Mouse (Mus musculus) forebrain, embryonic 12.5 days (tissue): ENCODE data around the gene Hspa12a. TPM values are rescaled to one million over a fixed set of nuclear protein-coding genes. Genes with fewer than 3 reads are reported as not detected.

ENCODE experiments used
- ATAC-seq: fragments of 200-750 bp; cut with Nextera tagmentation; 2 replicates; pipeline ENCODE4 v1.8.0; 2017; ENCODE audit warnings: moderate TSS enrichment; ENCODE audit not compliant: low FRiP score
- H3K27ac ChIP-seq: fragments of 300-500 bp; sonication (generic); 2 replicates; pipeline ENCODE4 v1.5.1; 2016; ENCODE audit warnings: mild to moderate bottlenecking
- H3K27me3 ChIP-seq: fragments of 300-500 bp; sonication (generic); 2 replicates; pipeline ENCODE4 v1.6.1; 2016; ENCODE audit warnings: mild to moderate bottlenecking
- H3K36me3 ChIP-seq: fragments of 300-500 bp; sonication (generic); replicated peaks from 2 replicates; pipeline ENCODE4 v1.6.1; 2016; ENCODE audit warnings: mild to moderate bottlenecking
- H3K4me1 ChIP-seq: fragments of 300-500 bp; sonication (generic); 2 replicates; pipeline ENCODE4 v1.6.1; 2016
- H3K4me2 ChIP-seq: fragments of 300-500 bp; sonication (generic); 2 replicates; pipeline ENCODE4 v1.6.1; 2016; ENCODE audit warnings: mild to moderate bottlenecking, moderate library complexity
- H3K4me3 ChIP-seq: fragments of 300-500 bp; sonication (generic); replicated peaks from 2 replicates; pipeline ENCODE4 v1.5.1; 2016; ENCODE audit warnings: mild to moderate bottlenecking
- H3K9ac ChIP-seq: fragments of 300-500 bp; sonication (generic); 2 replicates; pipeline ENCODE4 v1.6.1; 2016; ENCODE audit warnings: mild to moderate bottlenecking
- H3K9me3 ChIP-seq: fragments of 300-500 bp; sonication (generic); 2 replicates; pipeline ENCODE4 v1.6.1; 2016
- WGBS: fragments of 180-500 bp; shearing (Covaris S2); methylation state at CpG from one replicate; pipeline ENCODE4 v1.1.7; 2016; 5-methylcytosine and 5-hydroxymethylcytosine counted together
- polyA plus RNA-seq: library from polyadenylated mRNA; unstranded; fragments of >200 nt; fragmentation: Nextera tagmentation; extraction: Ambion mirVana; gene quantifications from 2 replicates; pipeline ENCODE4 v1.2.1, GENCODE M21; 2016

Gene Hspa12a
- polyA plus RNA-seq, 1 experiment from 2014 or later: 17.0 TPM

DNA sequence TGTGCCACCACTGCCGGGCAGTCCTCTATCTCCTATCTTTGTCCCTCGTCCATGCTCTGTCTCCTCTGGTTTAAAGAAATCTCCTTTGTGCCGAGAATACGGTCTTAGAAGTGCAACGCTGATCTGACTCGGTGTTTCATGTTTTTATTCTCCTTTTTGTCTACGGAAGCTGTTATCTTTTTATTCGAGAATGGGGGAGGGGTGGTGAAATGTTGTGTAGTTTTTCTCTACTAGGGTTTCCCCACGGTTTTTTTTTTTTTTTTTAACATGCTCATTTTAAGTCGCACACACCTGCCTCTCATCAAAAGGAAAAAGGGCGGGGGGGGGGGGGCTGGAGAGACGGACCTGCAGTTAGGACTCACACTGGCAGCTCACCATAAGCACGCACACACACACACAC is 8.8 kb upstream of the Hspa12a start:
- Histone ChIP-seq H3K27ac (no peak overlapping the region), H3K27me3 (peaks cover 32% of the 10 kb centered on the region), H3K9ac (no peak overlapping the region), H3K36me3 (no peaks in the 10 kb centered on the region), H3K4me1 (no peaks in the 10 kb centered on the region), H3K4me3 (no peak overlapping the region), H3K4me2 (no peak overlapping the region), H3K9me3 (no peaks in the 10 kb centered on the region)
- WGBS: 78% methylated on average over 13 of the region's 13 CpGs
- ATAC-seq: no peak

DNA sequence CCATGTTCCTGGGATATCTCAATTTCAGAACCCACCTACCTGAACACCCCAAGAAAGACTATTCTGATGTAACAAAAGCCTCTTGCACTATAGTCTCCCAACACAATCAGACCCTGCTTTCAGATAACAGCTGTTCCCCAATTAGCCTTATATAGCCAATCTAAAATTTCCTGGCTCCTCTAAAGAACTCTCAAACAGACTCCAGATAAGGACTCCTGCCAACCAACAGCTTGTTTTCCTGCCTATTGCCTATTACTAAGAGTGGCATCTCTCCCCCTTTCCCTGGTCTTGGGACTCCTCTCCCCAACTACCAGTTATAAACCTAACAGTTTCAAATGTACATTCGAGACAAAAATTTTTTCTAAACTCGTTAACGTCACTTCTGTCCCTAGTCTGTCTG is 8.1 kb upstream of the Hspa12a start:
- Histone ChIP-seq H3K27me3 (peaks cover 37% of the 10 kb centered on the region), H3K9ac (no peak overlapping the region), H3K4me3 (no peak overlapping the region), H3K4me2 (no peak overlapping the region), H3K27ac (no peak overlapping the region), H3K36me3 (no peaks in the 10 kb centered on the region), H3K9me3 (no peaks in the 10 kb centered on the region), H3K4me1 (no peaks in the 10 kb centered on the region)
- 84% methylated on average over 3 of the region's 3 CpGs for WGBS
- no peak for ATAC-seq

DNA sequence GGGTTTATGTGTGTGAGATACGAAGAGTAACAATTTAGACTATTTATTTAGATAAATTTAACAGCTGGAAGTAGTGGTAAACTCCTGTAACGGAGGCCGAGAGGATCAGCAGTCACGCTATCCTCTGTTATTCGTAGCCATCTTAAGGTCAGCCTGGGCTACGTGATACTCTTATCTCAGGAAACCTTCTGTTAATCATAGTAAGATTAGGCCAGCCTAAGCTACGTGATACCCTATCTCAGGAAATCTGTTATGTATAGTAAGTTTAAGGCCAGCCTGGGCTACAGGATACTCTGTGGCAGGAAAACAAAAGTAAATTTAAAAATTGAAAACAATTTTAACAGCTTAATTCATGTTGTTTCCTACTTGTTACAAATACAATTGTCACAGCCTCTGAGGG is 2.5 kb upstream of the Hspa12a start:
- 87% methylated on average over 7 of the region's 7 CpGs for WGBS
- H3K4me3 ChIP-seq: no peak overlapping the region
- H3K4me1 ChIP-seq: peaks cover 10% of the 10 kb centered on the region
- H3K36me3 ChIP-seq: no peaks in the 10 kb centered on the region
- H3K9ac ChIP-seq: no peak overlapping the region
- H3K4me2 ChIP-seq: no peak overlapping the region
- ATAC-seq: no peak
- H3K27me3 ChIP-seq: peaks cover 31% of the 10 kb centered on the region
- H3K9me3 ChIP-seq: no peaks in the 10 kb centered on the region
- no peak overlapping the region for H3K27ac ChIP-seq

DNA sequence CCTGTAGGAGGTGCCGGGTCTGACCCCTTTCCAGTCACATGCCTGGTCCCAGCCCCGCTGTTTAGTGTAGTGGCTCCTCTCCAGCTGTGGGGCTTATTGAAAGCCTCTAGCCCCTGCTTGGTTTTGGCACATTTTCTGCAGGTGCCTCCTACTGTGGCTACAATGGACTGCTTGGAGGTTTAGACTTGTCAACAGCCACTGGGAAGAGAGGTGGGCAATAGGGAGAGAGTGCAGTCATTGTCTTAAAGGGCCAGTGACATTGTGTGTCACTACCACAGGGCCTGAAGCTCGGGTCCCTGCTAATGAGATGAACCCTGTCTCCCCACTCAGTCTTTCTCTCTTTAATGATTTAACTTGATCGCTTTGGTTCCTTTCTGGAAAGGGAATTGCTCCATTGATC is 10.4 kb downstream of the Hspa12a start:
- H3K4me1 ChIP-seq: peaks cover 49% of the 10 kb centered on the region
- H3K27ac ChIP-seq: peak overlapping the region; percentile 5; the same call in 1 of the 2 replicates
- peak overlapping the region; percentile 21 for H3K4me2 ChIP-seq
- H3K9ac ChIP-seq: no peak overlapping the region
- peak; percentile 51; the same call in 1 of the 2 replicates for ATAC-seq
- no peak overlapping the region for H3K4me3 ChIP-seq
- peaks cover 82% of the 10 kb centered on the region for H3K27me3 ChIP-seq
- H3K9me3 ChIP-seq: no peaks in the 10 kb centered on the region
- no peaks in the 10 kb centered on the region for H3K36me3 ChIP-seq
- under 1% methylated on average over 4 of the region's 4 CpGs for WGBS

DNA sequence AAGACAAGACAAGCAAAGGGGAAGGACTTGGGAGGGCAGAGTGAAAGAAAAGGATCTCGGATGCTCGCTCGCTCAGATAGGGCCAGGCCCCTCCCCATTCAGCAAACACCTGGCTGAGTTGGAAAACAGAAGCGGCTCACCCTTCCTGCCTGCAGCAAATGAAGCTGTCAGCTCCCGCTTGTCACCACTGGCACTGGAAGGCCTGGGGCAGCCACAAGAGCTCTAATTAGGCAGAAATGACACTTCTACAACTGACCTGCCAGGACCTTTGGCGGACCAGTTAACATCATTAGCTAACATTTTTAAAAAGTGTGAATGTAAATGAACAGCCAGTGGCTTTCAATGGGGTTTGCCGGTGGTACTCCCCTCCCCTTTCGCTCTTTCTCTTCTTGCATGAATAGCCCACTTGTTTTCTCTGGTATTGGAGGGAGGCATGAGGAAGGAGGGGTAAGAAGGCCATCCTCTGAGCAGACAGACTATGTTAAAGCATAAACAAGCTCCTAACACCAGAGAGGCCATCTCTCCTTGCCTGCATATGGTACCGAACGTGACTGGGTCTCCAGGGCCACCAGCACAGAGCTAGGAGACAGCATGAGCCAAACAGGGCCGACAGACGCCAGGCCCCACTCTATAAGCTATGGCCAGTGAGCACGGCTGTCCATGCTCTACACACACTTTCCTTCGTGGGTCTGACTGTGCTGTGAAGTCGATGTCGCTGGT is 12.2 kb downstream of the Hspa12a start:
- H3K27ac ChIP-seq: peak overlapping the region; percentile 74
- H3K36me3 ChIP-seq: no peaks in the 10 kb centered on the region
- WGBS: 4% methylated on average over 16 of the region's 16 CpGs
- H3K4me1 ChIP-seq: peaks cover 41% of the 10 kb centered on the region
- ATAC-seq: peak; percentile 84
- peaks cover 88% of the 10 kb centered on the region for H3K27me3 ChIP-seq
- peak overlapping the region; percentile 35 for H3K4me2 ChIP-seq
- H3K4me3 ChIP-seq: no peak overlapping the region
- no peaks in the 10 kb centered on the region for H3K9me3 ChIP-seq
- H3K9ac ChIP-seq: peak overlapping the region; percentile 9; the same call in 1 of the 2 replicates

DNA sequence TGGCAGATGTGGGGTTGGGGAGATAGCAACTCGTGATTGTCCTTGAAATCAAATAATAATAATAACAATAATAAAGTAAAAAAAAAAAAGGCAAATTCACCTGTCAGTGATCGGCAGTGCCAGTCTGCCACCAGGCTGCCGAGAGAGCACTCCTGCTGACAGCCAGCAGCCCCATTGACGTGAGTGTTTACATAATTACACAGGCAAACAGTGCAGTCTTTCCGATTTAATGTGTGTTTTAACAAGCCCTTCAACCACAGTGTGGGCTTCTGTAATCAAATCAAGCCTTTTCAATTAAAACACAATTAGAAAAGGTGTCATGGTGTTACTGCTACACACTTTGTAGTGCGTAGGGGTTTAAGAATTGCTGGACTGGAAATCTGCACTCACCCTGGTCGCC is 24.3 kb downstream of the Hspa12a start:
- no peak overlapping the region for H3K9ac ChIP-seq
- H3K9me3 ChIP-seq: no peaks in the 10 kb centered on the region
- H3K27ac ChIP-seq: no peak overlapping the region
- 14% methylated on average over 7 of the region's 7 CpGs for WGBS
- no peak overlapping the region for H3K4me3 ChIP-seq
- ATAC-seq: no peak
- peak overlapping the region; percentile 37 for H3K4me2 ChIP-seq
- H3K27me3 ChIP-seq: peaks cover 88% of the 10 kb centered on the region
- H3K4me1 ChIP-seq: peaks cover 15% of the 10 kb centered on the region
- no peaks in the 10 kb centered on the region for H3K36me3 ChIP-seq

DNA sequence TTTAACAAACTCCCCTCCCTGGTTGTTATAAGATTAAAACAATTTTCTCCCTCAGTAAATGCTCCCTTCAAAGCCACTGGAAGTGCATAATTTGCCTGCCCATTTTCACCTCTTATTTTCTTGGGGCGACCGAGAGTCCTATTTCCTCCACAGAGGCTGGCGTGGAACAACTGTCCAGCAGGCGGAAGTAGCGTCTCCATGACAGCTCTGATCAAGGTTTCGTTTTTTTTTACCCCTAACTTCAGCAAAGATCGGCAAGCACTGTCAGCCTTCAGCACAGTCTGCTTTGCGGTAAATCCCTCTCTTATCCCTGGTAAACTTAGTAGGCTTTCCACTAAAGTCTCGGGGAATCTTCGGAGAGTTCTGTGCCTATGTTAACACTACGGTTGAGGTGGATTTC is 24.9 kb downstream of the Hspa12a start:
- H3K4me1 ChIP-seq: peaks cover 15% of the 10 kb centered on the region
- WGBS: 6% methylated on average over 11 of the region's 11 CpGs
- H3K4me2 ChIP-seq: peak overlapping the region; percentile 37
- no peaks in the 10 kb centered on the region for H3K9me3 ChIP-seq
- peak overlapping the region; percentile 8; the same call in 1 of the 2 replicates for H3K4me3 ChIP-seq
- H3K36me3 ChIP-seq: no peaks in the 10 kb centered on the region
- peaks cover 88% of the 10 kb centered on the region for H3K27me3 ChIP-seq
- ATAC-seq: no peak
- H3K27ac ChIP-seq: no peak overlapping the region
- H3K9ac ChIP-seq: no peak overlapping the region

DNA sequence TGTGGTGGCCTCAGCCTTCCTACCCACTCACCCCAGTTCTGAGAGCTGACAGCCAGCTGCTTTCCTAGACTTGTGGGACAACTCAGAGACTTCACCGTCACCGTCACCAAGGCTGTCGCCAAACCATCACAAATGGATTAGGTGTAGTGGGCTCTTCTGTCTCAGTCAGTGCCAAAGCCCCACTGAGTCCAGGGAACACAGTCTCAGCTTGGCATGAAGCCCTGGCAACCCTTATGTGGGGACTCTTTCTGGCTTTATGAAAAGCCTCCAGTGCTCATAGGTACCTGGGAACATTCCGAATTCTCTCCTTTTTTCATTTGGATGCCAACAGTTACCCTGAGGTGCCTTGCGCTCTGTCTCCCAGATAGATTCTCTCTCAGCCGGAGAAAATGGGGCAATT is 30.2 kb downstream of the Hspa12a start:
- Histone ChIP-seq H3K4me3 (no peak overlapping the region), H3K27me3 (peaks cover 72% of the 10 kb centered on the region), H3K27ac (no peak overlapping the region), H3K4me2 (no peak overlapping the region), H3K36me3 (no peaks in the 10 kb centered on the region), H3K4me1 (peaks cover 14% of the 10 kb centered on the region), H3K9me3 (no peaks in the 10 kb centered on the region), H3K9ac (no peak overlapping the region)
- WGBS: 84% methylated on average over 6 of the region's 6 CpGs
- ATAC-seq: no peak

DNA sequence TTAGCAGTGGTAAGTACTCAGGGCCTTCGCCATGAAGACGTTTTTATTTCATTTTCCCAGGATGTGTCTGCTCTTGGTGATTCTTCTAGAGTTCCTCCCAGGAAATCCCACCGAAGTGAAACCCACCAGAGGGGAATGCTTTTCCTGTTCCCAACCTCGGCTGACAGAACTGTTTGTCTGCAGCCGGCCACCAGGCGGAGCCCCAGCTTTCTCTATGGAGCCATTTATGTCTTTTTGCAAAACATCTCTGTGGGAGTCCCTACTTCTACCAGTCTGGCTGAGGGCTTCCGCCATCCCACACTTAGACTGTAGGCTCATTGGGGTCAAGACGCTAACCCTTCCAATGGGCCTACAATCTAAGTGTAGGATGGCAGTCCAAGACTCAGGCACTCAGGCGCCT is 32.1 kb downstream of the Hspa12a start:
- Histone ChIP-seq H3K36me3 (no peaks in the 10 kb centered on the region), H3K4me3 (peak overlapping the region; percentile 29), H3K27me3 (peaks cover 62% of the 10 kb centered on the region), H3K4me2 (peak overlapping the region; percentile 54), H3K4me1 (peaks cover 11% of the 10 kb centered on the region), H3K9me3 (no peaks in the 10 kb centered on the region), H3K27ac (0 out of 2 replicates have a peak overlapping the region, but pooled peaks have one; percentile 25), H3K9ac (peak overlapping the region; percentile 30; the same call in 1 of the 2 replicates)
- WGBS: 7% methylated on average over 9 of the region's 9 CpGs
- ATAC-seq: peak; percentile 70

DNA sequence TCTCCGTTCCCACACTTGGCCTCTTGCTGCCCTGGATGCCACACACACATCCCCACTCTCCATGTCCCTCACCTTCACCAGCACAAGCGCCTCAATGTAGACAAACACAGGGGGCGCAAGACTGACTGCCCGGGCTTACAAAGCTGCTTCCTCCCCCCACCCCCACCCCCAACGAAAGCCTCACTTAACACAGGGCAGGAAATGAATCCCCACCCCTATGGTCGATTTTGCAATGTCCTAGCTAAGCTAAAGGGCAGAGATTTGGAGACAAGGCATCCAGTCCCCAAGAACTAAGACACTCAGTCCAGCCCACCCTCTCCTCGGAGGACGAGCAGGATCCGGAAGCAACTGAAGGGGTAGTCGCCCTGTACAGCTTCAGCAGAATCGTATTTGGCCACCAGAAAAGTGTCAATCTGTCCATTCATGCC is 32.5 kb downstream of the Hspa12a start:
- peak; percentile 68 for ATAC-seq
- peaks cover 62% of the 10 kb centered on the region for H3K27me3 ChIP-seq

DNA sequence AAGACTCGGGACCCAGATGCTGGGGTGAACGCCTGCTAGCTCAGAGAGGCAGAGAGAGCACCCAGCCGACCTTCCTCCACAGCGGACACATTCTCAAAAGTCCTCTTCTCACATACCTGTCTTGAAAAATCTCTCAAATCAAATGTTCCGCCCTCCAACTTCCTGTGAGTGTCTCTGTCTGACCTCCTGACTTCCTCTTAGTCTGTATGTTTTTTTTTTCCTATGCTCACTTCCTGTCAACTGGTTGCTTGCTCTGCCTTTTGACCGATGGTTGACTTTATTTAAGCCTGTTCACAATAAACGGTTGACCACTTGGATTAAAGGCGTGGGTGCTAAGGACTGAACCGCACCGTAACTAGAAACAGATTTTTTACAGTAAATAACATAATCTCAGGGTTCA is 35.4 kb downstream of the Hspa12a start:
- Histone ChIP-seq H3K27ac (no peak overlapping the region), H3K36me3 (no peaks in the 10 kb centered on the region), H3K27me3 (peaks cover 54% of the 10 kb centered on the region), H3K4me2 (no peak overlapping the region), H3K4me3 (no peak overlapping the region), H3K4me1 (peaks cover 16% of the 10 kb centered on the region), H3K9ac (no peak overlapping the region), H3K9me3 (no peaks in the 10 kb centered on the region)
- no peak for ATAC-seq
- WGBS: 87% methylated on average over 10 of the region's 10 CpGs

More for the DNA sequence above, 32.5 kb downstream of the Hspa12a start:
- peak overlapping the region; percentile 29 for H3K4me3 ChIP-seq
- peak overlapping the region; percentile 30; the same call in 1 of the 2 replicates for H3K9ac ChIP-seq
- no peaks in the 10 kb centered on the region for H3K36me3 ChIP-seq
- peak overlapping the region; percentile 54 for H3K4me2 ChIP-seq
- 0 out of 2 replicates have a peak overlapping the region, but pooled peaks have one; percentile 25 for H3K27ac ChIP-seq
- peaks cover 11% of the 10 kb centered on the region for H3K4me1 ChIP-seq
- no peaks in the 10 kb centered on the region for H3K9me3 ChIP-seq
- 2% methylated on average over 11 of the region's 11 CpGs for WGBS

DNA sequence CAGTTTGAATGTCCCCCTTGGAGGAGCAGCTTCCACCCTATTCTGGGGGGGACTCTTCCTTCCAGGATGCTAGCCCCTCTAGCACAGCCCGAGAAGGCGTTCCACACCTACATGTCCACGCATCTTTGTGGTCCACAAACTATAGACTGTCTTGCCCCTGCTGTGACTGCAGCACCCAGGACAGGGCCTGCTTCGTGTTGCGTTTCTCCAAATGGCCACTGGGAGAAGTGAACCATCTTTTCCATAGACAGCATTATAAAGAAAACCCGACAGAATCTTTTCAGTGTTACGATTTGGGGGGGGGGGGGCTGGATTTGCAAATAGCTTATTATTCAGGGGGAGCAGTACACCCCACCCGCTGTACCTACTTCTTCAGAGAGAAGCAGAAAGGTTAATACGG is 36.8 kb downstream of the Hspa12a start:
- Histone ChIP-seq H3K4me2 (no peak overlapping the region), H3K9ac (no peak overlapping the region), H3K27ac (no peak overlapping the region), H3K4me1 (peaks cover 11% of the 10 kb centered on the region), H3K36me3 (no peaks in the 10 kb centered on the region), H3K9me3 (no peaks in the 10 kb centered on the region), H3K27me3 (peaks cover 44% of the 10 kb centered on the region), H3K4me3 (no peak overlapping the region)
- 36% methylated on average over 9 of the region's 9 CpGs for WGBS
- ATAC-seq: no peak

DNA sequence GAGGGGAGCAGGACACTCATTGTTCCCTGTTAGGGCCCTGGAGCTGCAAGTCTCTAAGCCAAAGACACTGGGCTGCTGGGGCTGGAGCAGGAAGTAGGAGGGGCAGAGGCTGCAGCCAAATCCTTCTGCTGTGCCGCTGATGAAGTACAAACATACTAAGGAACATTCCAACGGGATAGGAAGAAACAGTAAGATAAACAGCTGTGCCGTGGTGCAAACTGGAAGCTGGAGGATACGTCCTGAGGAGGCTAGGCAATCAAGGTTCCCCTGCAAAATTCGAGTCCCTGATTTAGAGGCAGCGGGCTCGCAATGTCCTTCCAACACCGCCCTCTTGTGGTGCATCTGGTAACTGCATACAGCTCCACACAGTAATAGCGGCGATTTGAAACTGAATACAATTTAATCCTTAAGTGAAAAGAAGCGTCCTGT is 39.5 kb downstream of the Hspa12a start:
- Histone ChIP-seq H3K9ac (no peak overlapping the region), H3K27ac (no peak overlapping the region)
- 0% methylated on average over 11 of the region's 11 CpGs for WGBS

More for the DNA sequence above, 39.5 kb downstream of the Hspa12a start:
- H3K27me3 ChIP-seq: peaks cover 37% of the 10 kb centered on the region
- peak overlapping the region; percentile 22 for H3K4me3 ChIP-seq
- no peaks in the 10 kb centered on the region for H3K9me3 ChIP-seq
- peak; percentile 64; the same call in 1 of the 2 replicates for ATAC-seq
- no peaks in the 10 kb centered on the region for H3K36me3 ChIP-seq
- peaks cover 5% of the 10 kb centered on the region; the same call in 1 of the 2 replicates for H3K4me1 ChIP-seq
- H3K4me2 ChIP-seq: peak overlapping the region; percentile 45
